Mouse (Mus musculus) limb, embryonic 13.5 days (tissue): ENCODE results near the gene Efcab11. TPM values are rescaled to one million over a fixed set of nuclear protein-coding genes. Genes with fewer than 3 reads are reported as not detected.

Experiments
- ATAC-seq: fragments of 200-750 bp; cut with Nextera tagmentation; 2 replicates; pipeline ENCODE4 v1.8.0; 2017; ENCODE audit warnings: low read depth, moderate number of reproducible peaks, moderate TSS enrichment; ENCODE audit not compliant: low FRiP score
- H3K27ac ChIP-seq: fragments of 300-500 bp; sonication (generic); 2 replicates; pipeline ENCODE4 v1.5.1; 2015; ENCODE audit warnings: inconsistent platforms, mild to moderate bottlenecking, moderate library complexity
- H3K27me3 ChIP-seq: fragments of 300-500 bp; sonication (generic); 2 replicates; pipeline ENCODE4 v1.6.1; 2015; ENCODE audit warnings: mild to moderate bottlenecking, inconsistent platforms
- H3K36me3 ChIP-seq: fragments of 300-500 bp; sonication (generic); 2 replicates; pipeline ENCODE4 v1.6.1; 2015; ENCODE audit warnings: inconsistent platforms, mild to moderate bottlenecking, moderate library complexity
- H3K4me1 ChIP-seq: fragments of 300-500 bp; sonication (generic); 2 replicates; pipeline ENCODE4 v1.6.1; 2015; ENCODE audit warnings: inconsistent platforms
- H3K4me2 ChIP-seq: fragments of 300-500 bp; sonication (generic); replicated peaks from 2 replicates; pipeline ENCODE4 v1.6.1; 2015; ENCODE audit warnings: inconsistent platforms, mild to moderate bottlenecking, moderate library complexity
- H3K4me3 ChIP-seq: fragments of 300-500 bp; sonication (generic); 2 replicates; pipeline ENCODE4 v1.5.1; 2015; ENCODE audit warnings: moderate library complexity, mild to moderate bottlenecking, inconsistent platforms
- H3K9ac ChIP-seq: fragments of 300-500 bp; sonication (generic); 2 replicates; pipeline ENCODE4 v1.6.1; 2015; ENCODE audit warnings: mild to moderate bottlenecking, inconsistent platforms
- H3K9me3 ChIP-seq: fragments of 300-500 bp; sonication (generic); 2 replicates; pipeline ENCODE4 v1.6.1; 2016; ENCODE audit warnings: inconsistent platforms
- WGBS: fragments of 180-500 bp; shearing (Covaris S2); methylation state at CpG from one replicate; pipeline ENCODE4 v1.1.7; 2015; 5-methylcytosine and 5-hydroxymethylcytosine counted together
- polyA plus RNA-seq: library from polyadenylated mRNA; unstranded; fragments of >200 nt; fragmentation: Nextera tagmentation; extraction: Ambion mirVana; gene quantifications from 2 replicates; pipeline ENCODE4 v1.2.1, GENCODE M21; 2015

Efcab11 gene
- polyA plus RNA-seq, 1 experiment from 2014 or later = 11.8 TPM

- Histone ChIP-seq H3K27me3 (no peaks in the 10 kb centered on the region), H3K36me3 (peaks cover 75% of the 10 kb centered on the region), H3K4me2 (no peak overlapping the region), H3K9me3 (no peaks in the 10 kb centered on the region), H3K27ac (no peak overlapping the region), H3K4me1 (no peaks in the 10 kb centered on the region), H3K9ac (no peak overlapping the region), H3K4me3 (no peak overlapping the region)
- WGBS = 92% methylated on average over 4 of the region's 4 CpGs
- no peak for ATAC-seq
Measured at GRCm38 (mm10) chr12:99902867-99903370, 18.7 kb upstream of the Efcab11 start.

- peaks cover 75% of the 10 kb centered on the region for H3K36me3 ChIP-seq
- no peak overlapping the region for H3K4me2 ChIP-seq
- no peaks in the 10 kb centered on the region for H3K9me3 ChIP-seq
- H3K9ac ChIP-seq = no peak overlapping the region
- 75% methylated on average over 8 of the region's 8 CpGs for WGBS
- ATAC-seq = no peak
- no peaks in the 10 kb centered on the region for H3K27me3 ChIP-seq
- H3K4me1 ChIP-seq = no peaks in the 10 kb centered on the region
- no peak overlapping the region for H3K4me3 ChIP-seq
- H3K27ac ChIP-seq = no peak overlapping the region
Measured at GRCm38 (mm10) chr12:99901973-99902866, 18.0 kb upstream of the Efcab11 start.

GRCm38 (mm10) chr12:99899991-99900390 is 15.8 kb upstream of the Efcab11 start:
- Histone ChIP-seq H3K27ac (no peak overlapping the region), H3K9me3 (no peaks in the 10 kb centered on the region), H3K9ac (no peak overlapping the region), H3K4me3 (no peak overlapping the region), H3K36me3 (peaks cover 75% of the 10 kb centered on the region), H3K27me3 (no peaks in the 10 kb centered on the region), H3K4me1 (no peaks in the 10 kb centered on the region), H3K4me2 (no peak overlapping the region)
- ATAC-seq = no peak
- WGBS = 73% methylated on average over 1 of the region's 3 CpGs

- no peak overlapping the region for H3K4me3 ChIP-seq
- H3K27me3 ChIP-seq = no peaks in the 10 kb centered on the region
- peaks cover 74% of the 10 kb centered on the region for H3K36me3 ChIP-seq
- WGBS = 89% methylated on average over 16 of the region's 16 CpGs
- H3K4me2 ChIP-seq = no peak overlapping the region
- H3K27ac ChIP-seq = no peak overlapping the region
- H3K9me3 ChIP-seq = no peaks in the 10 kb centered on the region
- no peaks in the 10 kb centered on the region for H3K4me1 ChIP-seq
- H3K9ac ChIP-seq = no peak overlapping the region
- no peak for ATAC-seq
Measured at GRCm38 (mm10) chr12:99898248-99898870, 14.1 kb upstream of the Efcab11 start.

- 90% methylated on average over 4 of the region's 4 CpGs for WGBS
- no peak for ATAC-seq
- peaks cover 74% of the 10 kb centered on the region for H3K36me3 ChIP-seq
- no peaks in the 10 kb centered on the region for H3K27me3 ChIP-seq
- H3K9me3 ChIP-seq = no peaks in the 10 kb centered on the region
- H3K27ac ChIP-seq = no peak overlapping the region
- H3K4me3 ChIP-seq = no peak overlapping the region
- H3K9ac ChIP-seq = no peak overlapping the region
- no peaks in the 10 kb centered on the region for H3K4me1 ChIP-seq
- H3K4me2 ChIP-seq = no peak overlapping the region
Measured at GRCm38 (mm10) chr12:99897846-99898245, 13.6 kb upstream of the Efcab11 start.

- Histone ChIP-seq H3K27ac (0 out of 2 replicates have a peak overlapping the region, but pooled peaks have one; percentile 83), H3K27me3 (no peaks in the 10 kb centered on the region), H3K4me1 (peaks cover 27% of the 10 kb centered on the region), H3K9ac (peak overlapping the region; percentile 92), H3K9me3 (no peaks in the 10 kb centered on the region), H3K36me3 (peaks cover 4% of the 10 kb centered on the region; the same call in 1 of the 2 replicates), H3K4me3 (peak overlapping the region; percentile 81), H3K4me2 (peak overlapping the region; percentile 94)
- no peak for ATAC-seq
- WGBS = 49% methylated on average over 8 of the region's 8 CpGs
Measured at GRCm38 (mm10) chr12:99885282-99885901, 1.2 kb upstream of the Efcab11 start.

- ATAC-seq = peak; percentile 7; the same call in 1 of the 2 replicates
- H3K4me3 ChIP-seq = peak overlapping the region; percentile 81
- WGBS = under 1% methylated on average over 11 of the region's 11 CpGs
Measured at GRCm38 (mm10) chr12:99883713-99884105, 530 bp downstream of the Efcab11 start.

GRCm38 (mm10) chr12:99883000-99883712 is 1.1 kb downstream of the Efcab11 start:
- no peaks in the 10 kb centered on the region for H3K9me3 ChIP-seq
- H3K4me3 ChIP-seq = peak overlapping the region; percentile 81
- peaks cover 3% of the 10 kb centered on the region; the same call in 1 of the 2 replicates for H3K36me3 ChIP-seq
- H3K4me2 ChIP-seq = peak overlapping the region; percentile 94
- WGBS = under 1% methylated on average over 38 of the region's 38 CpGs
- H3K4me1 ChIP-seq = peaks cover 27% of the 10 kb centered on the region
- peak overlapping the region; percentile 68 for H3K9ac ChIP-seq
- no peak overlapping the region for H3K27ac ChIP-seq
- H3K27me3 ChIP-seq = no peaks in the 10 kb centered on the region
- peak; percentile 96 for ATAC-seq

More at GRCm38 (mm10) chr12:99883713-99884105, 530 bp downstream of the Efcab11 start:
- H3K9ac ChIP-seq = peak overlapping the region; percentile 68
- H3K27ac ChIP-seq = peak overlapping the region; percentile 82
- no peaks in the 10 kb centered on the region for H3K27me3 ChIP-seq
- peaks cover 27% of the 10 kb centered on the region for H3K4me1 ChIP-seq
- H3K36me3 ChIP-seq = peaks cover 4% of the 10 kb centered on the region; the same call in 1 of the 2 replicates
- H3K4me2 ChIP-seq = peak overlapping the region; percentile 94
- H3K9me3 ChIP-seq = no peaks in the 10 kb centered on the region

GRCm38 (mm10) chr12:99874609-99875008 is 9.6 kb downstream of the Efcab11 start:
- no peak overlapping the region for H3K27ac ChIP-seq
- H3K4me3 ChIP-seq = no peak overlapping the region
- H3K4me2 ChIP-seq = no peak overlapping the region
- 82% methylated on average over 6 of the region's 6 CpGs for WGBS
- H3K9ac ChIP-seq = no peak overlapping the region
- H3K9me3 ChIP-seq = no peaks in the 10 kb centered on the region
- no peaks in the 10 kb centered on the region for H3K4me1 ChIP-seq
- H3K27me3 ChIP-seq = no peaks in the 10 kb centered on the region
- no peaks in the 10 kb centered on the region for H3K36me3 ChIP-seq
- no peak for ATAC-seq

GRCm38 (mm10) chr12:99873443-99873842 is 10.8 kb downstream of the Efcab11 start:
- 61% methylated on average over 3 of the region's 3 CpGs for WGBS
- no peak overlapping the region for H3K4me3 ChIP-seq

GRCm38 (mm10) chr12:99868821-99869220 is 15.4 kb downstream of the Efcab11 start:
- Histone ChIP-seq H3K4me2 (no peak overlapping the region), H3K27ac (no peak overlapping the region), H3K4me1 (no peaks in the 10 kb centered on the region), H3K4me3 (no peak overlapping the region), H3K9me3 (no peaks in the 10 kb centered on the region), H3K36me3 (no peaks in the 10 kb centered on the region), H3K9ac (no peak overlapping the region), H3K27me3 (no peaks in the 10 kb centered on the region)
- WGBS = 81% methylated on average over 1 of the region's 1 CpGs
- no peak for ATAC-seq

More at GRCm38 (mm10) chr12:99873443-99873842, 10.8 kb downstream of the Efcab11 start:
- H3K36me3 ChIP-seq = no peaks in the 10 kb centered on the region
- no peaks in the 10 kb centered on the region for H3K9me3 ChIP-seq
- no peak for ATAC-seq
- H3K4me1 ChIP-seq = no peaks in the 10 kb centered on the region
- H3K27ac ChIP-seq = no peak overlapping the region
- H3K4me2 ChIP-seq = no peak overlapping the region
- H3K9ac ChIP-seq = no peak overlapping the region
- H3K27me3 ChIP-seq = no peaks in the 10 kb centered on the region
